Mouse (Mus musculus) inflammation-experienced regulatory T-cells (primary cell): ENCODE data around the gene Arrdc3. TPM values are rescaled to one million over a fixed set of nuclear protein-coding genes. Genes with fewer than 3 reads are reported as not detected.

ENCODE experiments used
- polyA plus RNA-seq, 2 experiments: library from polyadenylated mRNA; unstranded; fragments of 100-300 nt; shearing (Covaris generic); gene quantifications; one replicate each; pipeline ENCODE4 v1.2.1; 2017

Arrdc3 gene
- polyA plus RNA-seq: 10 to 100 TPM; 17.8 to 22.0 TPM

GRCm38 (mm10) chr13:80883190-80883589, at the start of gene Arrdc3:
Gene Arrdc3, plus strand, starts transcription at chr13:80883384.

